Mouse (Mus musculus) erythroblast, embryonic 14.5 days (primary cell): Measurements from ENCODE around the gene Exosc5. TPM values are rescaled to one million over a fixed set of nuclear protein-coding genes. Genes with fewer than 3 reads are reported as not detected.

Source experiments
- H3K27me3 ChIP-seq: 2 replicates; pipeline ENCODE4 v1.6.1; 2012; ENCODE audit warnings: inconsistent platforms; ENCODE audit not compliant: control insufficient read depth
- H3K36me3 ChIP-seq: 2 replicates; pipeline ENCODE4 v1.6.1; 2012; ENCODE audit warnings: mild to moderate bottlenecking, inconsistent platforms; ENCODE audit not compliant: control insufficient read depth
- H3K4me1 ChIP-seq: 2 replicates; pipeline ENCODE4 v1.6.1; 2012; ENCODE audit warnings: inconsistent platforms; ENCODE audit not compliant: control insufficient read depth
- H3K4me3 ChIP-seq: replicated peaks from 2 replicates; pipeline ENCODE3; 2012; ENCODE audit warnings: moderate library complexity, mild to moderate bottlenecking, inconsistent platforms
- H3K9me3 ChIP-seq: 2 replicates; pipeline ENCODE4 v1.6.1; 2012; ENCODE audit warnings: low read length, inconsistent platforms, mixed read lengths; ENCODE audit not compliant: control insufficient read depth
- GATA1 ChIP-seq: IDR thresholded peaks from 2 replicates; pipeline ENCODE4 v1.6.1; 2012; ENCODE audit warnings: low read length, inconsistent platforms, mixed read lengths
- TAL1 ChIP-seq: IDR thresholded peaks from 3 replicates; pipeline ENCODE4 v1.6.1; 2012; ENCODE audit warnings: low read length, inconsistent platforms, mixed read lengths
- polyA plus RNA-seq: library from polyadenylated mRNA; stranded (reverse); fragments of >175 nt; gene quantifications from 2 replicates; pipeline ENCODE4 v1.2.3, GENCODE M21; 2012

The Exosc5 gene
- polyA plus RNA-seq, 1 experiment, result 11.8 TPM

DNA sequence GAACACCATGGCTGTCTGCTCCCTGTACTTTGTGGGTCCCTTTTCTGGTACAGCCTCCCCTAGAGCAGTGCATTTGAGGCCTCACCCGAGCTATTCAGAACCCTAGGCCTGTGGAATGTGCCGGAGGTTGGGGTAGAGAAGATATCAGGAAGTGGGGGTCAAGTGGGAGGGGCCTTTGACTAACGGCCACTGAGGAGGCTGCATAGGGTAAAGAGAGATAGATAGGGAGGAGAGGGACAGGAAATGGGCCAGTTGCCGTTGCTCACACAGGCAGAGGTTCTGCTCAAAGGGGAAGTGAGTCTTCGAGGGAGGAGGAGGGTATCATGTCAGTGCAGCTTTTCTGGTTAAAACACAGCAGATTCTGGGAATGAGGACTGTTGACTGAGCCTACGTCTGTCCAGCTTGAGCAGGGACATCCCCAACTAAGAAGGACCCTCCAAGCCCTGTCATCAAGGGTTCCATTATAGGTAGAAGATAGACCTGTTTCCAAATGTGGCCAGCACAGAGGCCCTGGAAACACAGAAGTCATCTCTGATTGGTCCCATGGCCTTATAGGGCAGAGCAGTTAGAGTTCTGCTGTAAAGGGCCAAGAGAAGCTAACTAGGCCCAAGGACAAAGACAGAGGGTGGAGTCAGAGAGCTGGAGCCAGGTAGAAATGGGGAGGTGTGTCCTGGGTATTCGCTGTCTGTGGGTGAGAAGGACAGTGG lies 24.7 kb downstream of the Exosc5 start:
- Histone ChIP-seq H3K4me1 (peaks cover 94% of the 10 kb centered on the region), H3K36me3 (peaks cover 39% of the 10 kb centered on the region), H3K27me3 (no peaks in the 10 kb centered on the region; the same call in 1 of the 2 replicates), H3K4me3 (peak overlapping the region; percentile 18), H3K9me3 (no peaks in the 10 kb centered on the region)
- TF ChIP-seq TAL1 (no peak), GATA1 (no peak)

- TF ChIP-seq TAL1 (no peak), GATA1 (no peak)
- H3K4me3 ChIP-seq, result no peak overlapping the region
- H3K36me3 ChIP-seq, result peaks cover 41% of the 10 kb centered on the region
- H3K27me3 ChIP-seq, result no peaks in the 10 kb centered on the region; the same call in 1 of the 2 replicates
- no peaks in the 10 kb centered on the region for H3K9me3 ChIP-seq
- H3K4me1 ChIP-seq, result peaks cover 96% of the 10 kb centered on the region
Observed at GRCm38 (mm10) chr7:25684659-25685058, 25.7 kb downstream of the Exosc5 start.

DNA sequence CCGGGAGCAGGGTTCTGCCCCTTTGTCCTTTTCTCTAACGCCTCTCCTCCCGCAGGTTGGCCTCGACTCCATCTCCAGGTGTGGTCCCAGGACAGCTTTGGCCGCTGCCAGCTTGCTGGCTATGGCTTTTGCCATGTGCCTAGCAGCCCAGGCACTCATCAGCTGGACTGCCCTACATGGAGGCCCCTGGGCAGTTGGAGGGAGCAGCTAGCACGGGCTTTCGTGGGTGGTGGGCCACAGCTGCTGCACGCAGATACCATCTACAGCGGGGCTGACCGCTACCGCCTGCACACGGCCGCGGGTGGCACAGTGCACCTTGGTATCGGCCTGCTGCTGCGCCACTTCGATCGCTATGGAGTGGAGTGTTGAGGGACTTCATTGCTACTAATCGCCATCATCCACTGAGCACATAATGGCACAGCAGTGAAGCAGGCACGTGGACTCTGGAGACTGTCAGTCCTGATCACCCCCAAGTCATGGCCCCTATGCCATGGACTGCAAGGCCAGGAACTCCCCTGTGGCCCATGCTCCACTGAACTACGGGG lies 27.0 kb downstream of the Exosc5 start:
- Histone ChIP-seq H3K36me3 (peaks cover 51% of the 10 kb centered on the region), H3K4me1 (peaks cover 95% of the 10 kb centered on the region), H3K9me3 (no peaks in the 10 kb centered on the region), H3K4me3 (peak overlapping the region; percentile 84), H3K27me3 (no peaks in the 10 kb centered on the region; the same call in 1 of the 2 replicates)
- TF ChIP-seq TAL1 (no peak), GATA1 (no peak)

GRCm38 (mm10) chr7:25686680-25687531 lies 27.9 kb downstream of the Exosc5 start, which contains the start of gene Tgfb1:
Tgfb1 (plus strand) TSS chr7:25687002.
- Histone ChIP-seq H3K36me3 (peaks cover 53% of the 10 kb centered on the region), H3K9me3 (no peaks in the 10 kb centered on the region), H3K4me1 (peaks cover 93% of the 10 kb centered on the region), H3K4me3 (peak within 1 kb of the TSS; percentile 84), H3K27me3 (no peaks in the 10 kb centered on the region; the same call in 1 of the 2 replicates)
- TF ChIP-seq TAL1, result no peak

- Histone ChIP-seq H3K4me3 (peak overlapping the region; percentile 84), H3K27me3 (no peaks in the 10 kb centered on the region; the same call in 1 of the 2 replicates), H3K4me1 (peaks cover 89% of the 10 kb centered on the region), H3K9me3 (no peaks in the 10 kb centered on the region), H3K36me3 (peaks cover 55% of the 10 kb centered on the region)
- TF ChIP-seq GATA1 (no peak), TAL1 (no peak)
Observed at GRCm38 (mm10) chr7:25687811-25688401, 28.9 kb downstream of the Exosc5 start.

- Histone ChIP-seq H3K9me3 (no peaks in the 10 kb centered on the region), H3K36me3 (peaks cover 52% of the 10 kb centered on the region), H3K4me1 (peaks cover 80% of the 10 kb centered on the region), H3K27me3 (no peaks in the 10 kb centered on the region; the same call in 1 of the 2 replicates), H3K4me3 (peak overlapping the region; percentile 84)
- no peak for TF ChIP-seq GATA1
- no peak for TF ChIP-seq TAL1
Observed at GRCm38 (mm10) chr7:25688810-25689586, 30.0 kb downstream of the Exosc5 start.

DNA sequence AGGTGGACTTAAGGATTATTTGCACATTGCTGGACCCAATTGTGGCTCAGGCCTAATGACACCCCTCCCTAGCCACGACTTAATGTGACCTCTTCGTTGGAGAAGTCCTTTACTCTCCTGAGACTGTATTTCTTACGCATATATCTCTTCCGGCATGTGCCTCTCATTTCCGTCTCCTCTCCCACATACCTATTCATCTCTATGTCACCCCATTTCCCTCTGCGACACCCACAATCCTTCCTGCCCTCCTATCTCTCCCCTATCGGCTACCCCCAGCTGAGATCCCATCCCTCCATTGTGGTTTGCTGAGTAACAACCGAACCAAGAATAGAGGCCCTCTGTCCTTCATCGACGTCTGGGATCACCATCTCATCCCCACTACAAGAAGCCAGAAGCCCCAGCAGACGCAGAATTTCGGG lies 30.6 kb downstream of the Exosc5 start:
- H3K9me3 ChIP-seq, result no peaks in the 10 kb centered on the region
- H3K4me1 ChIP-seq, result peaks cover 74% of the 10 kb centered on the region
- H3K4me3 ChIP-seq, result peak overlapping the region; percentile 84
- H3K27me3 ChIP-seq, result no peaks in the 10 kb centered on the region; the same call in 1 of the 2 replicates
- no peak for TF ChIP-seq TAL1
- TF ChIP-seq GATA1, result no peak
- H3K36me3 ChIP-seq, result peaks cover 54% of the 10 kb centered on the region

GRCm38 (mm10) chr7:25690051-25690450 lies 31.1 kb downstream of the Exosc5 start:
- Histone ChIP-seq H3K4me3 (peak overlapping the region; percentile 84), H3K27me3 (no peaks in the 10 kb centered on the region; the same call in 1 of the 2 replicates), H3K36me3 (peaks cover 54% of the 10 kb centered on the region), H3K4me1 (peaks cover 70% of the 10 kb centered on the region), H3K9me3 (no peaks in the 10 kb centered on the region)
- TF ChIP-seq GATA1, result no peak
- TF ChIP-seq TAL1, result no peak
